Mouse (Mus musculus): ENCODE measurements around the gene Ugt1a8. TPM values are rescaled to one million over a fixed set of nuclear protein-coding genes. Genes with fewer than 3 reads are reported as not detected.

Gene Ugt1a8
- not detected for polyA plus RNA-seq (2014; fragmentation: Illumina TruSeq; extraction: RNeasy Lipid Tissue Mini Kit (QIAGEN cat#74804); ENCODE audit: low read depth, low replicate concordance)

DNA sequence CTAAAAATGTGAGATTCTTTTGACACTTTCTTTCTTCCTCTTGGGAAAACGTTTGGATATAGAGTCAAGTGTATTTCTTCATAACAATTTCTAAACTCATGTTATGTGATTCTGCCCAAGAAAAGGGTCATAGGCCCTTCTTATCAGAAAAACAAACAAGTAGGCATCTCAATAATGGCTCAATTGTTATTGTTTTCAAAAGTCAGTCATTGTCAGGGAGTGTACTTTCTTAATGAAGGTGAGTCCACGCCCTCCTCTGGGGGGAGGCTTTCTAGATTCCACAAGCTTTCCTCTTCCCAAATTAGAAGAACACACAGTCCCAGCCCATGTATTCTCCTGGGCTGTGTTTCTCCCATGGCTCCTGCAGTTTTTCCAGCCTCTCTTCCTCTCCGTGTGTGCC is at the start of gene Ugt1a8:
Gene Ugt1a8, plus strand, starts transcription at position 301 of the 400 bp plus-strand sequence.

GRCm38 (mm10) chr1:88055088-88055487 is 32.5 kb upstream of the Ugt1a8 start, which contains the start of gene Ugt1a10:
TSS of gene Ugt1a10 (plus strand) at chr1:88055388.

DNA sequence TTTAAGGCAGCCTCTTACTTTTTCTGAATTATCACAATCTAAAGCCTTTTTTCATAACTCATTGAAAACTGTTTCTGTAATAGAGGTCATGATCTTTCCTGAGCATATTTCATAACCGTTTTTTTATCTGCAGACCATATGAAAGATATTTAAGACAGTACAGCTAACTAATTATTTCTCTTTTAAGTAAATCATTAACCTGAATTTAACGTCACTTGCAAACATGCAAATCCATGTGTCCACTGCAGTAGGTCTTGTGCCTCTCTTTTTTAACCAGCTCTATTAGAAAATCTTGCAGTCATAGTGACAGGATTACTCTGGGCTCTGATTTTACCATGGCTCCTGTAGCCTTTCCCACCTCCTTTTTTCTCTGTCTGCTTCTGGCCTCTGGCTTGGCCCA is 17.1 kb upstream of the Ugt1a8 start, which contains the start of gene Ugt1a9:
Gene Ugt1a9, plus strand, starts transcription at position 306 of the 400 bp plus-strand sequence.

GRCm38 (mm10) chr1:88094941-88095492 is 7.4 kb downstream of the Ugt1a8 start, which contains the start of gene Ugt1a7c:
TSS of gene Ugt1a7c (plus strand) at chr1:88095062.

GRCm38 (mm10) chr1:88103019-88103418 is 15.4 kb downstream of the Ugt1a8 start, which contains the start of gene Ugt1a6b:
TSS of gene Ugt1a6b (plus strand) at chr1:88103252.

DNA sequence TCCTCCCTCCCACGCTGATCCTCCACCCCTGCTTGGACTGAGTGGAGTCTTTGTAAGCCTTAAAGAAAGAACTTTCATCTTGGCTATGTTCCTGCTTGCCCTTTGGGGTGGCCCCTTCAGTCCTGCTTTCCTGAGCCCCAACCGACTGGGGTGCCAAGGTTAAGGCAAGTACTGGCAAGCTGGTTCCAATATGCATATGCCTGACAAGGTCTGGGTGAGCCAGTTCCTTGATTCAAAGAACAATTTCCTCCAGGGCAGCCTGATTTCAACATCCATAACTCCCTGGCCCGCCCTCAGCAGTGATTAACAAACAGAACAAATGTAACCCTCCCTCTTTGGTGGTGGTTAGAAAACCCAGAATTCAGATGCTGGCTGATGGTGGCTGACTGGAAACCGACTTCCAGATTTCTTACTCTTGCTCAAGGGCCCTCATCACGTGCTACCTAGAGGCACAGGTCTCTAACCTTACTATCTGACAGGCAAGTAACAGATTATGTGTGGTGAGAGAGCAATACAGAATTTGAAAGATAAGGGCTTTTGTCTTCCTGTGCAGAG is 46.9 kb downstream of the Ugt1a8 start, which contains the start of gene Ugt1a6a:
Gene Ugt1a6a, plus strand, starts transcription at position 353 of the 555 bp plus-strand sequence.

GRCm38 (mm10) chr1:88165711-88166110 is 78.1 kb downstream of the Ugt1a8 start, which contains the start of gene Ugt1a5:
TSS of gene Ugt1a5 (plus strand) at chr1:88166012.

DNA sequence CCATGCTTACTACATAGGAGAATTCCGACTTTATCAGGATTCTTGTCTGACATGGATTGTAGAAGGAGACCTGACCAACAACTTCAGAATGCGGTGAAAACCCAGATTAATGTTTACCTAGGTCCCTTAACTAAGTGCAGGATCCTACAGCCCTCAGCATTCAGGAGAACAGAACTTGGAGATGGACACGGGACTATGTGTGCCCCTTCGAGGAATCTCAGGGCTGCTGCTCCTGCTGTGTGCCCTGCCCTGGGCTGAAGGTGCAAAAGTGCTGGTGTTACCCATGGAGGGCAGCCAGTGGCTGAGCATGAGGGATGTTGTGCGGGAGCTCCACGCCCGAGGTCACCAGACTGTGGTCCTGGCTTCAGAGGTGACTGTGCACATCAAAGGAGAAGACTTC is 112.8 kb downstream of the Ugt1a8 start, which contains the start of gene Ugt1a2:
Gene Ugt1a2, plus strand, starts transcription at position 146 of the 400 bp plus-strand sequence.

DNA sequence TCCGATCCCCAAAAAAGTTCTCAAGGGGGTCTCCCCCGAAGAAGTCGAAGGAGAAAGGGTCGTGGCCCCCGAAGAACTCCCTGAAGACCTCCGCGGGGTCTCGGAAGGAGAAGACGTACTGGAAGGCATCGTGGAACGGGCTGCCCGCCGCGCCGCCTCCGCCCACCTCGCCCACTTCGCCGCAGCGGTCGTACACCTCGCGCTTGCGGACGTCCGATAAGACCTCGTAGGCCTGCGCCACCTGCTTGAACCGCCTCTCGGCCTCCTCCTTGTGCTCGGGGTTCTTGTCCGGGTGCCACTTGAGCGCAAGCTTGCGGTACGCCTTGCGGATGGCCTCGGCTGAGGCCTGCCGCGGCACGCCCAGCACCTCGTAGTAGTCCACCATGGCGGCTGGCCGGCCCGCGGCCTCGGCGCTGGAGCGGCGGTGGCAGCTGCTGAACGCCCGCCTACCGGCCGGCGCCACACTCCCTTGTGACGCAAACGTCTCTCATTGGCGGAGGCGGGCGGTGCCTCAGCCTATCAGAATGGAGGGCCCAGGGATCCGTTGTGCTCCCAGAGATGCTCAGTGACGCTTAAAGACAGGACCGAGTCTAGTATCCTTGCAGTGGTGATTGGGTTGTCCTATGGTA is 117.8 kb downstream of the Ugt1a8 start, which contains the start of gene Dnajb3:
Gene Dnajb3, minus strand, starts transcription at position 489 of the 629 bp plus-strand sequence.

DNA sequence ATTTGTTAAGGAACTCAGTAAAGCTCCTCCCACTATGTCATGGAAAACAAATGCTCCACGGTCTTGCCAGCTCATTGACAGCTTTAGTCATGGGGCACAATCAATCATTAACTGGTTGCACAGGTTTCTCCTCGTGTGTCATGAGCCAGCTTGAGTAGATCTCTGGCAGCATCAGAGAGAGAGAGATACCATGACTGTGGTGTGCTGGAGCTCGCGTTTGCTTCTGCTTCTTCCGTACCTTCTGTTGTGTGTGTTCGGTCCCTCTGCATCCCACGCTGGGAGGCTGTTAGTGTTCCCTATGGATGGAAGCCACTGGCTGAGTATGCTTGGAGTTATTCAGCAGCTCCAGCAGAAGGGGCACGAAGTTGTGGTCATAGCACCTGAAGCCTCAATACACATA is 124.2 kb downstream of the Ugt1a8 start, which contains the start of gene Ugt1a1:
Gene Ugt1a1, plus strand, starts transcription at position 148 of the 400 bp plus-strand sequence.

GRCm38 (mm10) chr1:88226670-88227379 is 139.2 kb downstream of the Ugt1a8 start, which contains the start of gene Mroh2a:
TSS of gene Mroh2a (plus strand) at chr1:88226986.

Other genes with a start within 250 kb of the Ugt1a8 start
- 55.2 TPM for gene Dgkd, start 234.5 kb upstream of the Ugt1a8 start, polyA plus RNA-seq (2014; fragmentation: Illumina TruSeq; extraction: RNeasy Lipid Tissue Mini Kit (QIAGEN cat#74804); ENCODE audit: low read depth, low replicate concordance)
- gene Usp40, start 79.3 kb upstream of the Ugt1a8 start, polyA plus RNA-seq (2014; fragmentation: Illumina TruSeq; extraction: RNeasy Lipid Tissue Mini Kit (QIAGEN cat#74804); ENCODE audit: low read depth, low replicate concordance), result 35.9 TPM
- gene Ugt1a10, start 32.4 kb upstream of the Ugt1a8 start, polyA plus RNA-seq (2014; fragmentation: Illumina TruSeq; extraction: RNeasy Lipid Tissue Mini Kit (QIAGEN cat#74804); ENCODE audit: low read depth, low replicate concordance), result not detected
- gene Ugt1a9, start 17.0 kb upstream of the Ugt1a8 start, polyA plus RNA-seq (2014; fragmentation: Illumina TruSeq; extraction: RNeasy Lipid Tissue Mini Kit (QIAGEN cat#74804); ENCODE audit: low read depth, low replicate concordance), result not detected
- 306 TPM for gene Ugt1a7c, start 7.2 kb downstream of the Ugt1a8 start, polyA plus RNA-seq (2014; fragmentation: Illumina TruSeq; extraction: RNeasy Lipid Tissue Mini Kit (QIAGEN cat#74804); ENCODE audit: low read depth, low replicate concordance)
- not detected for gene Ugt1a6b, start 15.4 kb downstream of the Ugt1a8 start, polyA plus RNA-seq (2014; fragmentation: Illumina TruSeq; extraction: RNeasy Lipid Tissue Mini Kit (QIAGEN cat#74804); ENCODE audit: low read depth, low replicate concordance)
- gene Ugt1a6a, start 47.0 kb downstream of the Ugt1a8 start, polyA plus RNA-seq (2014; fragmentation: Illumina TruSeq; extraction: RNeasy Lipid Tissue Mini Kit (QIAGEN cat#74804); ENCODE audit: low read depth, low replicate concordance), result 50.2 TPM
- gene Ugt1a5, start 78.2 kb downstream of the Ugt1a8 start, polyA plus RNA-seq (2014; fragmentation: Illumina TruSeq; extraction: RNeasy Lipid Tissue Mini Kit (QIAGEN cat#74804); ENCODE audit: low read depth, low replicate concordance), result 0.88 TPM
- 0.22 TPM for gene Ugt1a2, start 112.8 kb downstream of the Ugt1a8 start, polyA plus RNA-seq (2014; fragmentation: Illumina TruSeq; extraction: RNeasy Lipid Tissue Mini Kit (QIAGEN cat#74804); ENCODE audit: low read depth, low replicate concordance)
- not detected for gene Dnajb3, start 118.0 kb downstream of the Ugt1a8 start, polyA plus RNA-seq (2014; fragmentation: Illumina TruSeq; extraction: RNeasy Lipid Tissue Mini Kit (QIAGEN cat#74804); ENCODE audit: low read depth, low replicate concordance)
- 21.2 TPM for gene Ugt1a1, start 124.1 kb downstream of the Ugt1a8 start, polyA plus RNA-seq (2014; fragmentation: Illumina TruSeq; extraction: RNeasy Lipid Tissue Mini Kit (QIAGEN cat#74804); ENCODE audit: low read depth, low replicate concordance)
- 0.06 TPM for gene Mroh2a, start 139.2 kb downstream of the Ugt1a8 start, polyA plus RNA-seq (2014; fragmentation: Illumina TruSeq; extraction: RNeasy Lipid Tissue Mini Kit (QIAGEN cat#74804); ENCODE audit: low read depth, low replicate concordance)
- 75.7 TPM for gene Hjurp, start 189.8 kb downstream of the Ugt1a8 start, polyA plus RNA-seq (2014; fragmentation: Illumina TruSeq; extraction: RNeasy Lipid Tissue Mini Kit (QIAGEN cat#74804); ENCODE audit: low read depth, low replicate concordance)
- gene Trpm8, start 189.8 kb downstream of the Ugt1a8 start, polyA plus RNA-seq (2014; fragmentation: Illumina TruSeq; extraction: RNeasy Lipid Tissue Mini Kit (QIAGEN cat#74804); ENCODE audit: low read depth, low replicate concordance), result not detected